Mouse (Mus musculus): Measurements from ENCODE around the gene Eif5.

Gene Eif5

DNA sequence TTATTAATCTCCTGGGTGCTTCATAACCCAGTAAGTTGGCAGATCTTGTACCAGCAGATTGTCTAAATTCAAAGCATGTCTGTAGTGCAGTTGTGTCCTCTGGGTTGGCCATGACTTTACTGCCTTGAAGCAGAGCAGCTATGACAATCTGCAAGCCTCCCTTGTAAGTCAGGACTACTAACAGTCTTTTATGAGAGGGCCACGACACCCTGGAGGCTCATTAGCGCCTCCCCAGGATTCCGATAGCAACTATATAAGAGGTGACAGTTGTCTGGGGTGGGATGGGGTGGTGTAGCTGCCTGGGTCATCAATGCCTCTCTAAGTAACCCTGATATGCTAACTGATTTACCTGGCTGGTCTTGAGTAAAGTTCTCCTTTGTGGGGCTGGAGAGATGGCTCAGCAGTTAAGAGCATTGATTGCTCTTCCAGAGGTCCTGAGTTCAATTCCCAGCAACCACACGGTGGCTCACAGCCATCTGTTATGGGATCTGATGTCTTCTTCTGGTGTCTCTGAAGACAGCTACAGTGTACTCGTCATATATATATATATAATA is 25.3 kb downstream of the Eif5 start:
- no peak for ATAC-seq (ENCODE audit: low TSS enrichment)

DNA sequence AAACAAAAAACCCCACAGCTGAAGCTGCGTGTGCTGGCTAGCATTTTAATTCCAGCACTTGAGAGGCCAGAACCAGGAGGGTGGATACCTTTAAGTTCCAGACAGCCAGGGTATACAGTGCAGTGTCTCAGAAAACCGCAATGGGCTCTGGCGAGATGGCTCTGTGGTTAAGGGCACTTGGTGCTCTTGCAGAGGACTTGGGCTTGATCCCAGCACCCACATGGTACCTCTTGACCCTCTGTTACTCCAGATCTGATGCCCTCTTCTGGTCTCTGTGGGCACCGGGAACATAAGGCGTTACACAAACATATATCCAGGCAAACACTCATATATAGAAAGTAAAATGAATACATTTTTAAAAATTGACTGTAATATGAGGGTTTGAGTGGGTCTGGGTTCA is 27.5 kb downstream of the Eif5 start:
- no peak for ATAC-seq (ENCODE audit: low TSS enrichment)

DNA sequence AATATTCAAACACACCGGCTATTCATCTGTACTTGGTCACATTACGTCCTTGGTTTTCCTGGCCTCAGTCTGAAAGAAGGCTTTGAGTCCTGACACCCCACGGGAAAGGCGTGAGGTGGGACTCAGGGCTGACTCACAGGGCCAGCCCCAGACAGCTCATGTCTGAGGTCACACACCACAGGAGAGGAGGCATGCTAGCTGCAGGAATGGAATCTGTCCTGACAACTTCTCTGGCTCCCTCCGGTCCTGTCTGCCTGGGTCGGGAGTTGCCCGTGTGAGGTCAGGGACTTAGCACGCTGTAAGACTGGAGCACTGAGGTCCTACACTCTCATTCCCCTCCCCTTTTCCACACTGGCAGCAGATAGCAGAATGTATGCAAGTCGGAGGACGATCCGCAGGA is 31.0 kb downstream of the Eif5 start:
- no peak for ATAC-seq (ENCODE audit: low TSS enrichment)

DNA sequence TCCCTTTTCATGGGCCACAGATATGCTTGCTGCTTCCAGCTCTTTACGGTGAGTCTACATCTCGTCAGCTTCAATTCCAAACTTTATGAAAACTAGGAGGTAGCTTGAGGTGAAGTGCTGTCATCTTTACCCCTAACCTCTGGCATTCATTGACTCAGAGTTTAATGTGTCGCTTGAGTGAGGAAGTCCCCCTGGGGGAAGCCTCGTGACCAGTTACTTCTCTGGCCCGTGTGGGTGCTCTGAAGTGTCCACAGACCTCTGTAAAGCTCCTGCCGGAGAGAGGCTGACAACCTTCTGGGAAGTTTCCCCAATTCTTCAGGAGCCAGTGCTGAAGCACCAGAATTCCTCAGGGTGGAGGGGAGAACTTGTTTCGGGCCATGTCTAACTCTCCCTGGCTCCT is 34.6 kb downstream of the Eif5 start:
- no peak for ATAC-seq (ENCODE audit: low TSS enrichment)

DNA sequence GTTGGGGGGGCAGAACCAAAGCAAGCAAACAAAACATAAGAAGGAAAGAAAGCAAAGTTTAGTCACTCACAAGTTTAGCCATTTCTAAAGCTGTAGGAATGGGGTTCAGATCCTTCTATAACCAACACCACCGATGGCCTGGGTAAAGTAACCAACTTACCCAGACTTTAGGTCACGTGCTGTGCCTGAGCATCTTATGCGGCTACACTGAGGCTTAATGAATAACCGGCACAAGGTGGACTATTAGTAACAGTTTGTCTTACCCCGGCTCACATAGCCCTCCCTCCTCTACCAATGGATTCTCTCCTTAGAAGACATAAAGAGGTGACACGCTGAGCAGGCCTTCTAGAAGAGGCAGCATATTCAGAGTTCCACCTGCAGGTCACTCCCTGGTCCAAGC is 35.5 kb downstream of the Eif5 start:
- ATAC-seq (ENCODE audit: low TSS enrichment), result 0 out of 2 replicates have a peak, but pooled peaks have one; percentile 6

GRCm38 (mm10) chr12:111574074-111574886 is 36.5 kb downstream of the Eif5 start, which contains the start of gene Mark3:
Mark3 (plus strand) TSS chr12:111574523.
- peak; percentile 91 for ATAC-seq (ENCODE audit: low TSS enrichment)

DNA sequence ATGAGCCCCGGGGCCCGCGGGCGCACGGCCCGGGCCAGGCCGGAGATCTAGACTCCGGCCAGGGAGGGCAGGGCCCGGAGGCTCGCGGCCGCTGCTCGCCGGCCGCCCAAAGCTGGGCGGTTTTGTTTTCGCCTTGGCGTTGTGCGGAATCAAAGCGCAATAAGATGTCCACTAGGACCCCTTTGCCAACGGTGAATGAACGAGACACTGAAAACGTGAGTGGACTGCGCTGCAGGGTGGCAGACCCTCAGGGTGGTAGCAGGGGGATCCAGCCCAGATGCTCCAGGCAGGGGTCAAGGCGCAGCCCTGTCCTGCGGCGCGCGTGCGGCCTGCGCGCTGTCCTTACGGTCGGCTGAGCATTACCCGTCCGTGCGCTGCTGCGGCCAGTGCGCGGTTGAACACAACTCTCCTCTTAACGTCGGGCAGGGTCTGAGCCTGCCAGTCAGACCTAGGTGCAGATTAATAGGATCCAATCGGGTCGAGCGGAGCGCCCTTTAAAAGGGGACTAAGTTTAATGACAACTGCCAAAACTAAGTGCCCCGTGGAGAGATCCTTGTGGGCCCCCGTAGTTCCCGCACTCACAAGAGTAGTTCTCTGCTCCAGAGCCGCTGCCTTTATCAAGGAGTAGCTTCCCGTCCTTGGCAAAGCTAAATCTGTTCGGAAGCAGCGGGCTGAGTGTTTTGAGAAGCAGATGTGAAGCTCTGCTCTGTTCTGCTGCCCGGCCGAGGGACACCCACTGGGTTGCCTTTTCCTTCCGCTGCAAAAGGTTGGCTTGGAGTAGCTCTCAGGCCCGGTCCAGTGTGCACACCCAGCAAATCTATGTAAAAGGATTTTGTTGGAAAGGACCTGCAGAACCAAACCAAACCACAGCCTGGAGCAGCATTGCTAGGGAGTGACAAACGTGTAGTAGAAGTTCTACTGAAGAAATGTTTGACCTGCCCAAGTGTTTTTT is 37.3 kb downstream of the Eif5 start:
- peak; percentile 20; the same call in 1 of the 2 replicates for ATAC-seq (ENCODE audit: low TSS enrichment)

DNA sequence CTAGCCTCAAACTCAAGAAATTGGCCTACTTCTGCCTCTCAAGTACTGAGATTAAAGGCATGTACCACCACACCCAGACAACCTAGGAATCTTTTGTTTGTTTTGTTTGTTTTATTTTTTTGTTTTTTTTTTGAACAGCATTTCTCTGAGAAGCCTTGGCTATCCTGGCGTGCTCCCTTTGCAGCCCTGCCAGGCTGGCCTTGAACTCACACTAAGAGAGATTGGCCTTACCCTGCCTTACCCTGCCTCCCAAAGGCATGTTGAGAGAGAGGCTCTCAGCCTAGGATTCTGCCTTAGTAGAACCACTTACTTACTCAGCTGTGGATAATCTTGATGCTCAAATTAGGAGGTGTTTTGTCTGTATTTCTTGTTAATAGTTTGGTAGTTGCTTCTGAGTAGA is 45.2 kb downstream of the Eif5 start:
- ATAC-seq (ENCODE audit: low TSS enrichment), result no peak

GRCm38 (mm10) chr12:111584401-111584800 is 46.6 kb downstream of the Eif5 start:
- no peak for ATAC-seq (ENCODE audit: low TSS enrichment)

GRCm38 (mm10) chr12:111587252-111587651 is 49.4 kb downstream of the Eif5 start:
- ATAC-seq (ENCODE audit: low TSS enrichment), result no peak

GRCm38 (mm10) chr12:111592407-111593021 is 54.7 kb downstream of the Eif5 start:
- no peak for ATAC-seq (ENCODE audit: low TSS enrichment)

GRCm38 (mm10) chr12:111593775-111594174 is 56.0 kb downstream of the Eif5 start:
- ATAC-seq (ENCODE audit: low TSS enrichment), result no peak

Data from frontal cortex, adult (tissue).